Mouse (Mus musculus) olfactory bulb, adult 2 months (tissue): ENCODE measurements around the gene Trdmt1. TPM values are rescaled to one million over a fixed set of nuclear protein-coding genes. Genes with fewer than 3 reads are reported as not detected.

Source experiments
- H3K27ac ChIP-seq: fragments of 200-500 bp; 2 replicates; pipeline ENCODE4 v1.5.1; 2012; ENCODE audit warnings: low read depth, low read length; ENCODE audit not compliant: insufficient read depth
- H3K4me1 ChIP-seq: fragments of 200-500 bp; 2 replicates; pipeline ENCODE4 v1.6.1; 2012; ENCODE audit warnings: low read length; ENCODE audit not compliant: control insufficient read depth, insufficient read depth
- H3K4me3 ChIP-seq: fragments of 200-500 bp; 2 replicates; pipeline ENCODE4 v1.5.1; 2012; ENCODE audit warnings: mild to moderate bottlenecking, low read depth, low read length, moderate library complexity; ENCODE audit not compliant: insufficient read depth
- CTCF ChIP-seq: fragments of 200-500 bp; IDR thresholded peaks from 2 replicates; pipeline ENCODE4 v1.5.1; 2012; ENCODE audit warnings: low read depth, mild to moderate bottlenecking, low read length, moderate library complexity; ENCODE audit not compliant: insufficient read depth
- POLR2A ChIP-seq: fragments of 200-500 bp; IDR thresholded peaks from 2 replicates; pipeline ENCODE4 v1.6.1; 2012; ENCODE audit warnings: mild to moderate bottlenecking, low read depth, low read length, moderate library complexity; ENCODE audit not compliant: insufficient read depth
- WGBS: fragments of 180-500 bp; shearing (Covaris S2); methylation state at CpG from one replicate; pipeline ENCODE4 v1.1.7; 2018; 5-methylcytosine and 5-hydroxymethylcytosine counted together
- polyA plus RNA-seq: library from polyadenylated mRNA; stranded (reverse); fragments of >200 nt; gene quantifications from 2 replicates; pipeline ENCODE4 v1.2.4, GENCODE M21; 2012; ENCODE audit warnings: low replicate concordance; ENCODE audit not compliant: missing spikeins, insufficient read depth, insufficient read length

The Trdmt1 gene
- polyA plus RNA-seq, 1 experiment = not detected

DNA sequence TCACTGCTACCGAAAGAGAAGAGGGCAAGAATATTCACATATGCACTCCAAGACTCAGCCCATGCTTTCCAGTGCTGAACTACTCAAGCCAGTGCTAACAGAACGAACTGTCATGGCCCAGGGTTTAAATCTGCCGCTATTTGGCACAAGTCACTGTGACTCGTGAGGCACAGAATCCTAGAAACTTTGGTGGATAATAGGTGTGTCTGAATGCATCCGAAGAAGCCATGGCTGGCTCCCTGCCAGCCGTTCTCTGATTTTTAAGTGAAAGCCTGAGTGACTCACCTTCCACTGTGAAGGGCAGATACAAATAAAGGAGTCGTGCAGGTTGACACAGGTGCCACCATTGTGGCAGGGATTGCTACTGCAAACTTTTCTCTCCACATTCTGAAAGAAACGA, 58.0 kb downstream of the Trdmt1 start:
- WGBS = 70% methylated on average over 8 of the region's 8 CpGs
- Histone ChIP-seq H3K4me3 (no peak overlapping the region), H3K27ac (no peak overlapping the region), H3K4me1 (no peaks in the 10 kb centered on the region)
- TF ChIP-seq CTCF (no peak), POLR2A (no peak)

DNA sequence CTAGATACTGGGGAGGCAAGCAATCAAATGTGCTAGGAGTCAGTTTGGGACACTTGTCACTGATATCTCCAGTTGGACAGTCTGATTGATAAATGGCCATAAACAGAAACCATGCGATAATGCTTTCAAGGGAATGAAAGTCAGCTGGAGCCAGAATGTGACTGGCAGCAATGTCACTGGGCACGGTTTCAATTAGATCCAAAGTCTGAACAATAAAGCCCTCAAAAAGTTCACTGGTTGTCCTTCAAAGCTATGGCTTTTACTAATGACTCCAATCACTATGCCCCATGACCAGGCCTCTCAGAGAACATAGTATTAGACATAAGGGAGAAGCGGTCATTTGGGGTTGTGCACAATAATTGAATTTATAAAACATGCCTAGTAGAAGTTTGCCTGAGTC, 59.9 kb downstream of the Trdmt1 start:
- H3K4me3 ChIP-seq = no peak overlapping the region
- no peaks in the 10 kb centered on the region for H3K4me1 ChIP-seq
- 89% methylated on average over 3 of the region's 3 CpGs for WGBS
- no peak overlapping the region for H3K27ac ChIP-seq
- TF ChIP-seq POLR2A = no peak
- TF ChIP-seq CTCF = no peak

DNA sequence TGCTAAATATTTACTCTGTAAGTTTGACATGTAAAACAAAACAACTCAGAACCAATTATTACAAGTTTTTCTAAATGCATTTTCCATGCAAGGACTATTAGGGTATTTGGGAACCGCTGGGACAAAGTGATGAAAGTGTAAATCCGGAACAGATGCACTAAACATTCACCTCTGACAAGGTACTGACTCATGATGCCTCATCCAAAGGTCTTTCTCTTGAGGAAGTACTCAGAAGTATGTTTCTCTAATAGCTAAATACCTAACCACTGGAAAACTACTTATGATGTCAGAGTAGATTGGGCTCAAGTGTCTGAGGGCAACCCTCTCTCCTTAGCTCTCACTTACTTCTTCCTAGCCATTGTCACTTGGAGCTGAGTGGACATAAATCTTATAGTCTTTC, 63.7 kb downstream of the Trdmt1 start:
- Histone ChIP-seq H3K4me1 (no peaks in the 10 kb centered on the region), H3K4me3 (no peak overlapping the region), H3K27ac (no peak overlapping the region)
- TF ChIP-seq POLR2A (no peak), CTCF (no peak)
- WGBS = 92% methylated on average over 2 of the region's 2 CpGs

DNA sequence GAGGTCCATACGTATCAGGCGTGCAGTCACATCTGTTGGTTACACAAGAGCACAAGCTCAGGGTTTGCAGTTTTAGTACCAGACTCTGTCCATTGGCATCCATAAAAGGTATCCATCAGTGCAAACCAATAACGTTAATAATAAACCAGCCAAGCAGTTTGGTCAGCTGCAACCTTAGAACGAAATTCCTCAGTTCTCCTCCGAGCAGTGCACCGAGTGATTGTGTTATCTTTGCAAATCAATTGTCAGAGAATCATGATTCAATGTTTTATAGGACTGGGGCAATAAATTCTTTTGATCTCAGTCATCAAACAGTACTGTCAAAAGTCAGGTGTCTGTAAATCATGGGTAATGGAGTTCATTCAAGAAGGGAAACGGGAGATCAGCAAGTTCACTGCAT, 65.3 kb downstream of the Trdmt1 start:
- no peak for TF ChIP-seq CTCF
- H3K4me1 ChIP-seq = no peaks in the 10 kb centered on the region
- H3K4me3 ChIP-seq = no peak overlapping the region
- WGBS = 96% methylated on average over 7 of the region's 7 CpGs
- H3K27ac ChIP-seq = no peak overlapping the region

DNA sequence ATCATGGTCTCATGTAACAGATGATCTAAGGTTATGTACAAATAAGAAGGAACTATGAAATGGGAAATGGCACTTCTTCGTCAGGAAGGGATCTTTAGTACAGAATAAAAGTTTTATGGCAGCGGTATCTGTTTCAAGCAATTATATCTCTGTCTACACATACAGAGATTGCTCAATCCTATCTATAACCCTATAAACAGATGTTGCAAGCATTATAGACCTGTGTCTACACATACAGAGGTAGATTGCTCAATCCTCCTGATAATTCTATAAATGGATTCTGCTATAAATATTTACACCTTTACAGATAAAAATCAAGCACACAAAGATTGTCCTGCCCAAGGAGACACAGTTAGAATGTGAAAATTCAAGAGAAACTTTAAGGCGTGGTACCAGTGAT, 74.4 kb downstream of the Trdmt1 start:
- 97% methylated on average over 3 of the region's 3 CpGs for WGBS
- Histone ChIP-seq H3K4me3 (no peak overlapping the region), H3K4me1 (no peaks in the 10 kb centered on the region), H3K27ac (no peak overlapping the region)
- TF ChIP-seq POLR2A (no peak), CTCF (no peak)

DNA sequence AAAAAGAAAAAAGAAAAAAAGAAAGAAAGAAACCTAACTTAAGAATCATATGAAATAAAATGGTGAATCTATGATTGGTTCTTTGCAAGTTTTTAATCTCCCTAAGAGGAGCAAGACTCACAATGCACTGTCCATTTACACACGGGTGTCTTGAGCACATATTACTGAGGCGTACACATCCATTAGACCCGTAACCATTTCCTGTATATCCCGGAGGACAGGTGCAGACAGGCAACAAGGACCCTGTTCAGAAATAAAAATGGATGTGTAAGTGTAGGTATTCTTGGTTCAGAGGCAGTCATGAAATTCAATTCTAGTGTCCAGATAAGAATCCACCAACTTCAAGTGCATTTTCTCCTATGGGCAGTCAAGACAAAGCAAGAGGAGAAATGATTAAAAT, 74.8 kb downstream of the Trdmt1 start:
- TF ChIP-seq CTCF (no peak), POLR2A (no peak)
- H3K4me1 ChIP-seq = no peaks in the 10 kb centered on the region
- WGBS = 91% methylated on average over 4 of the region's 4 CpGs
- H3K27ac ChIP-seq = no peak overlapping the region
- no peak overlapping the region for H3K4me3 ChIP-seq

DNA sequence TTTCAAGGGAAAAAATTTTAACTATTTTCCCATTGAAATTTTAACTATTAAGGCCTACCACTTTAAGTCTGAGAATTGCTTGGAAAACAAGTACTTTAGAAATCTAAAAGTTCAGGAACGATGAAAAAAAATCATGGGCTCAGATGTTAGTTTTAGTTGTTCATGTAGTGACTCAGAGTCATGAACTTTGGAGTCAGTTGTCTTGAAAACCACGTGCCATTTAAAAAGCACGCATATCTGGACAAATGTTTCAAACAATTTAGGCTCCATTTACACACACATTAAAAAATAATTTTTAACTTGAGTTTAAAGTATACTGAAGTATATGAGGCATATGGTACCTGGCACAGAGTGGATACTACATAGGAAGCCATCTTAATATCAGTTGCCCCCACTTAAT, 77.8 kb downstream of the Trdmt1 start:
- no peaks in the 10 kb centered on the region for H3K4me1 ChIP-seq
- H3K4me3 ChIP-seq = no peak overlapping the region
- 88% methylated on average over 3 of the region's 3 CpGs for WGBS
- no peak for TF ChIP-seq POLR2A
- no peak for TF ChIP-seq CTCF
- no peak overlapping the region for H3K27ac ChIP-seq

Other genes starting within 250 kb of the Trdmt1 start
- gene Cubn, start 52.9 kb downstream of the Trdmt1 start, polyA plus RNA-seq = not detected in 2 replicates
- not detected in 2 replicates for gene Vim, start 29.3 kb upstream of the Trdmt1 start, polyA plus RNA-seq
- gene St8sia6, start 249.4 kb upstream of the Trdmt1 start, polyA plus RNA-seq = not detected in 2 replicates